Mouse (Mus musculus) forebrain, embryonic 13.5 days (tissue): ENCODE data around the gene Sdhaf2. TPM values are rescaled to one million over a fixed set of nuclear protein-coding genes. Genes with fewer than 3 reads are reported as not detected.

Source experiments
- ATAC-seq: fragments of 200-750 bp; cut with Nextera tagmentation; 2 replicates; pipeline ENCODE4 v1.8.0; 2017
- H3K27ac ChIP-seq: fragments of 300-500 bp; sonication (generic); 2 replicates; pipeline ENCODE4 v1.5.1; 2015; ENCODE audit warnings: inconsistent platforms, mild to moderate bottlenecking, moderate library complexity
- H3K27me3 ChIP-seq: fragments of 300-500 bp; sonication (generic); 2 replicates; pipeline ENCODE4 v1.6.1; 2015; ENCODE audit warnings: mild to moderate bottlenecking, inconsistent platforms
- H3K36me3 ChIP-seq: fragments of 300-500 bp; sonication (generic); 2 replicates; pipeline ENCODE4 v1.6.1; 2015; ENCODE audit warnings: mild to moderate bottlenecking, inconsistent platforms; ENCODE audit not compliant: poor library complexity, severe bottlenecking
- H3K4me1 ChIP-seq: fragments of 300-500 bp; sonication (generic); 2 replicates; pipeline ENCODE4 v1.6.1; 2015; ENCODE audit warnings: inconsistent platforms
- H3K4me2 ChIP-seq: fragments of 300-500 bp; sonication (generic); 2 replicates; pipeline ENCODE4 v1.6.1; 2015; ENCODE audit warnings: inconsistent platforms, mild to moderate bottlenecking, moderate library complexity
- H3K4me3 ChIP-seq: fragments of 300-500 bp; sonication (generic); 2 replicates; pipeline ENCODE4 v1.5.1; 2015; ENCODE audit warnings: mild to moderate bottlenecking, inconsistent platforms
- H3K9ac ChIP-seq: fragments of 300-500 bp; sonication (generic); 2 replicates; pipeline ENCODE4 v1.6.1; 2015; ENCODE audit warnings: mild to moderate bottlenecking, inconsistent platforms
- H3K9me3 ChIP-seq: fragments of 300-500 bp; sonication (generic); replicated peaks from 2 replicates; pipeline ENCODE4 v1.6.1; 2016; ENCODE audit warnings: inconsistent platforms
- WGBS: fragments of 180-500 bp; shearing (Covaris S2); methylation state at CpG from one replicate; pipeline ENCODE4 v1.1.7; 2015; 5-methylcytosine and 5-hydroxymethylcytosine counted together
- polyA plus RNA-seq: library from polyadenylated mRNA; unstranded; fragments of >200 nt; fragmentation: Nextera tagmentation; extraction: Ambion mirVana; gene quantifications from 2 replicates; pipeline ENCODE4 v1.2.1, GENCODE M21; 2015

The Sdhaf2 gene
- polyA plus RNA-seq, 1 experiment from 2014 or later = 61.2 TPM

GRCm38 (mm10) chr19:10530082-10530481 is 4.1 kb upstream of the Sdhaf2 start:
- WGBS = 89% methylated on average over 1 of the region's 1 CpGs
- Histone ChIP-seq H3K27me3 (no peaks in the 10 kb centered on the region), H3K9me3 (no peaks in the 10 kb centered on the region), H3K36me3 (peaks cover 65% of the 10 kb centered on the region), H3K4me3 (no peak overlapping the region), H3K4me2 (no peak overlapping the region), H3K27ac (no peak overlapping the region), H3K9ac (no peak overlapping the region), H3K4me1 (peaks cover 21% of the 10 kb centered on the region)
- ATAC-seq = no peak

- Histone ChIP-seq H3K4me3 (peak within 1 kb of the TSS; percentile 98), H3K27ac (peak within 1 kb of the TSS; percentile 98), H3K4me2 (peak within 1 kb of the TSS; percentile 79), H3K9ac (peak within 1 kb of the TSS; percentile 99), H3K36me3 (peaks cover 23% of the 10 kb centered on the region), H3K4me1 (peaks cover 35% of the 10 kb centered on the region), H3K9me3 (no peaks in the 10 kb centered on the region), H3K27me3 (no peaks in the 10 kb centered on the region)
- ATAC-seq = peak; percentile 95
- under 1% methylated on average over 45 of the region's 93 CpGs for WGBS
These were observed 638 bp downstream of the Sdhaf2 start, which contains the start of gene Cpsf7 for GRCm38 (mm10) chr19:10525106-10525901. Gene Cpsf7, plus strand, starts transcription at chr19:10525266.

GRCm38 (mm10) chr19:10524784-10525105 is 1.2 kb downstream of the Sdhaf2 start:
- Histone ChIP-seq H3K4me2 (peak overlapping the region; percentile 79), H3K4me1 (peaks cover 35% of the 10 kb centered on the region), H3K27ac (peak overlapping the region; percentile 98), H3K27me3 (no peaks in the 10 kb centered on the region), H3K9me3 (no peaks in the 10 kb centered on the region), H3K4me3 (peak overlapping the region; percentile 98), H3K9ac (peak overlapping the region; percentile 99), H3K36me3 (peaks cover 17% of the 10 kb centered on the region)
- 1% methylated on average over 19 of the region's 19 CpGs for WGBS
- ATAC-seq = no peak

GRCm38 (mm10) chr19:10523483-10524080 is 2.4 kb downstream of the Sdhaf2 start:
- Histone ChIP-seq H3K9me3 (no peaks in the 10 kb centered on the region), H3K4me1 (peaks cover 35% of the 10 kb centered on the region), H3K9ac (0 out of 2 replicates have a peak overlapping the region, but pooled peaks have one; percentile 6), H3K36me3 (peaks cover 9% of the 10 kb centered on the region), H3K4me3 (peak overlapping the region; percentile 98), H3K27ac (no peak overlapping the region), H3K27me3 (no peaks in the 10 kb centered on the region), H3K4me2 (peak overlapping the region; percentile 29; the same call in 1 of the 2 replicates)
- 90% methylated on average over 5 of the region's 5 CpGs for WGBS
- no peak for ATAC-seq

- 76% methylated on average over 1 of the region's 1 CpGs for WGBS
- no peak for ATAC-seq
- H3K27me3 ChIP-seq = no peaks in the 10 kb centered on the region
- H3K9ac ChIP-seq = no peak overlapping the region
- H3K9me3 ChIP-seq = no peaks in the 10 kb centered on the region
- peaks cover 24% of the 10 kb centered on the region for H3K4me1 ChIP-seq
- H3K4me2 ChIP-seq = no peak overlapping the region
- H3K36me3 ChIP-seq = peaks cover 6% of the 10 kb centered on the region
- H3K27ac ChIP-seq = no peak overlapping the region
- no peak overlapping the region for H3K4me3 ChIP-seq
These were observed 4.0 kb downstream of the Sdhaf2 start for GRCm38 (mm10) chr19:10521926-10522325.

- H3K27me3 ChIP-seq = no peaks in the 10 kb centered on the region
- peaks cover 21% of the 10 kb centered on the region for H3K36me3 ChIP-seq
- H3K4me2 ChIP-seq = no peak overlapping the region
- no peaks in the 10 kb centered on the region for H3K9me3 ChIP-seq
- no peak overlapping the region for H3K9ac ChIP-seq
- H3K4me1 ChIP-seq = peaks cover 14% of the 10 kb centered on the region
- WGBS = 39% methylated on average over 1 of the region's 1 CpGs
- ATAC-seq = no peak
- no peak overlapping the region for H3K4me3 ChIP-seq
- no peak overlapping the region for H3K27ac ChIP-seq
These were observed 5.6 kb downstream of the Sdhaf2 start for GRCm38 (mm10) chr19:10520355-10520754.

- no peak overlapping the region for H3K9ac ChIP-seq
- H3K27me3 ChIP-seq = no peaks in the 10 kb centered on the region
- no peak overlapping the region for H3K27ac ChIP-seq
- no peak for ATAC-seq
- H3K36me3 ChIP-seq = peaks cover 43% of the 10 kb centered on the region
- H3K4me1 ChIP-seq = no peaks in the 10 kb centered on the region
- H3K9me3 ChIP-seq = no peaks in the 10 kb centered on the region
- H3K4me3 ChIP-seq = no peak overlapping the region
- 87% methylated on average over 6 of the region's 6 CpGs for WGBS
- H3K4me2 ChIP-seq = no peak overlapping the region
These were observed 15.1 kb downstream of the Sdhaf2 start for GRCm38 (mm10) chr19:10510759-10511330.

- H3K4me3 ChIP-seq = no peak overlapping the region
- peaks cover 61% of the 10 kb centered on the region for H3K36me3 ChIP-seq
- H3K4me1 ChIP-seq = no peaks in the 10 kb centered on the region
- ATAC-seq = peak; percentile 73; the same call in 1 of the 2 replicates
- no peaks in the 10 kb centered on the region for H3K27me3 ChIP-seq
- WGBS = under 1% methylated on average over 4 of the region's 4 CpGs
- no peaks in the 10 kb centered on the region for H3K9me3 ChIP-seq
- H3K27ac ChIP-seq = no peak overlapping the region
- no peak overlapping the region for H3K9ac ChIP-seq
- no peak overlapping the region for H3K4me2 ChIP-seq
These were observed 23.4 kb downstream of the Sdhaf2 start for GRCm38 (mm10) chr19:10502571-10502970.

- WGBS = 97% methylated on average over 8 of the region's 8 CpGs
- ATAC-seq = no peak
- Histone ChIP-seq H3K4me2 (no peak overlapping the region), H3K9ac (no peak overlapping the region), H3K36me3 (peaks cover 47% of the 10 kb centered on the region), H3K27me3 (no peaks in the 10 kb centered on the region), H3K27ac (no peak overlapping the region), H3K4me3 (no peak overlapping the region), H3K9me3 (no peaks in the 10 kb centered on the region), H3K4me1 (no peaks in the 10 kb centered on the region)
These were observed 25.4 kb downstream of the Sdhaf2 start for GRCm38 (mm10) chr19:10500581-10500980.

GRCm38 (mm10) chr19:10497512-10498160 is 28.3 kb downstream of the Sdhaf2 start:
- Histone ChIP-seq H3K9ac (no peak overlapping the region), H3K36me3 (peaks cover 31% of the 10 kb centered on the region), H3K4me1 (no peaks in the 10 kb centered on the region), H3K4me2 (no peak overlapping the region), H3K9me3 (no peaks in the 10 kb centered on the region), H3K27ac (no peak overlapping the region), H3K4me3 (no peak overlapping the region), H3K27me3 (no peaks in the 10 kb centered on the region)
- 67% methylated on average over 8 of the region's 8 CpGs for WGBS
- no peak for ATAC-seq

- no peak for ATAC-seq
These were observed 29.0 kb downstream of the Sdhaf2 start for GRCm38 (mm10) chr19:10496976-10497375.

GRCm38 (mm10) chr19:10495670-10496069 is 30.3 kb downstream of the Sdhaf2 start:
- no peaks in the 10 kb centered on the region for H3K4me1 ChIP-seq
- 91% methylated on average over 1 of the region's 1 CpGs for WGBS
- peaks cover 14% of the 10 kb centered on the region for H3K36me3 ChIP-seq
- no peak for ATAC-seq
- H3K9ac ChIP-seq = no peak overlapping the region
- H3K9me3 ChIP-seq = no peaks in the 10 kb centered on the region
- no peak overlapping the region for H3K4me2 ChIP-seq
- H3K27ac ChIP-seq = no peak overlapping the region
- H3K4me3 ChIP-seq = no peak overlapping the region
- no peaks in the 10 kb centered on the region for H3K27me3 ChIP-seq

More at GRCm38 (mm10) chr19:10496976-10497375, 29.0 kb downstream of the Sdhaf2 start:
- H3K27ac ChIP-seq = no peak overlapping the region
- H3K9me3 ChIP-seq = no peaks in the 10 kb centered on the region
- no peaks in the 10 kb centered on the region for H3K27me3 ChIP-seq
- WGBS = 49% methylated on average over 2 of the region's 2 CpGs
- H3K36me3 ChIP-seq = peaks cover 27% of the 10 kb centered on the region
- H3K9ac ChIP-seq = no peak overlapping the region
- H3K4me1 ChIP-seq = no peaks in the 10 kb centered on the region
- H3K4me2 ChIP-seq = no peak overlapping the region
- H3K4me3 ChIP-seq = no peak overlapping the region
